Mouse (Mus musculus) thymus, adult 2 months (tissue): ENCODE results near the gene Sgce.

Experiments used
- CTCF ChIP-seq: fragments of 200-500 bp; IDR thresholded peaks from 2 replicates; pipeline ENCODE4 v1.5.1; 2012; ENCODE audit warnings: mild to moderate bottlenecking, control low read depth, low read length, moderate library complexity, borderline replicate concordance; ENCODE audit not compliant: control insufficient read depth, poor library complexity, insufficient read depth; ENCODE audit errors: extremely low read depth
- POLR2A ChIP-seq: fragments of 200-500 bp; IDR thresholded peaks from 2 replicates; pipeline ENCODE4 v1.6.1; 2012; ENCODE audit warnings: mild to moderate bottlenecking, low read length, control low read depth, moderate library complexity; ENCODE audit not compliant: control insufficient read depth, poor library complexity, insufficient read depth; ENCODE audit errors: extremely low read depth

- TF ChIP-seq CTCF, result no peak
- no peak for TF ChIP-seq POLR2A
These were observed 10.6 kb downstream of the Sgce start for GRCm38 (mm10) chr6:4736372-4736771.
